Mouse (Mus musculus): ENCODE measurements around the gene Zglp1. TPM values are rescaled to one million over a fixed set of nuclear protein-coding genes. Genes with fewer than 3 reads are reported as not detected.
A peak's percentile ranks its signal among the peaks of the same experiment; 100 is the strongest.

Gene Zglp1
- polyA plus RNA-seq, 1 experiment from 2014 or later: not detected

- 16% methylated on average over 15 of the region's 15 CpGs for WGBS (ENCODE audit: insufficient replicate concordance)
- no peak overlapping the region for H3K4me3 ChIP-seq (ENCODE audit: low read depth, low read length)
- H3K4me1 ChIP-seq (ENCODE audit: control insufficient read depth, low read depth, low read length): peaks cover 31% of the 10 kb centered on the region
- peak overlapping the region; percentile 37 for H3K4me2 ChIP-seq (ENCODE audit: low read depth, low read length)
- no peak overlapping the region for H3K27ac ChIP-seq (ENCODE audit: low read length)
- no peaks in the 10 kb centered on the region for H3K36me3 ChIP-seq (ENCODE audit: control insufficient read depth, insufficient read depth)
- no peaks in the 10 kb centered on the region for H3K27me3 ChIP-seq (ENCODE audit: control insufficient read depth, insufficient read depth, low read depth, low read length)
- H3K9me3 ChIP-seq (replicated peaks; ENCODE audit: control insufficient read depth, low read length): no peaks in the 10 kb centered on the region
- ATAC-seq (ENCODE audit: low read depth): no peak; the same call in 1 of the 2 replicates
- H3K9ac ChIP-seq (ENCODE audit: low read depth, low read length): 0 out of 2 replicates have a peak overlapping the region, but pooled peaks have one; percentile 3
Measured at GRCm38 (mm10) chr9:21100447-21101161, 33.7 kb upstream of the Zglp1 start.

- Histone ChIP-seq H3K9me3 (replicated peaks; ENCODE audit: control insufficient read depth, low read length) (no peaks in the 10 kb centered on the region), H3K27me3 (ENCODE audit: control insufficient read depth, insufficient read depth, low read depth, low read length) (no peaks in the 10 kb centered on the region), H3K4me1 (ENCODE audit: control insufficient read depth, low read depth, low read length) (peaks cover 17% of the 10 kb centered on the region), H3K27ac (ENCODE audit: low read length) (no peak overlapping the region), H3K36me3 (ENCODE audit: control insufficient read depth, insufficient read depth) (no peaks in the 10 kb centered on the region), H3K9ac (ENCODE audit: low read depth, low read length) (no peak overlapping the region), H3K4me2 (ENCODE audit: low read depth, low read length) (no peak overlapping the region), H3K4me3 (ENCODE audit: low read depth, low read length) (no peak overlapping the region)
- WGBS (ENCODE audit: insufficient replicate concordance): 43% methylated on average over 8 of the region's 8 CpGs
- ATAC-seq (ENCODE audit: low read depth): peak; percentile 58; the same call in 1 of the 2 replicates
Measured at GRCm38 (mm10) chr9:21097793-21098192, 30.9 kb upstream of the Zglp1 start.

- no peaks in the 10 kb centered on the region for H3K36me3 ChIP-seq (ENCODE audit: control insufficient read depth, insufficient read depth)
- H3K9ac ChIP-seq (ENCODE audit: low read depth, low read length): no peak overlapping the region
- H3K4me2 ChIP-seq (ENCODE audit: low read depth, low read length): no peak overlapping the region
- H3K27ac ChIP-seq (ENCODE audit: low read length): no peak overlapping the region
- peaks cover 25% of the 10 kb centered on the region for H3K4me1 ChIP-seq (ENCODE audit: control insufficient read depth, low read depth, low read length)
- H3K27me3 ChIP-seq (ENCODE audit: control insufficient read depth, insufficient read depth, low read depth, low read length): no peaks in the 10 kb centered on the region
- ATAC-seq (ENCODE audit: low read depth): no peak
- no peaks in the 10 kb centered on the region for H3K9me3 ChIP-seq (replicated peaks; ENCODE audit: control insufficient read depth, low read length)
- no peak overlapping the region for H3K4me3 ChIP-seq (ENCODE audit: low read depth, low read length)
- 80% methylated on average over 4 of the region's 4 CpGs for WGBS (ENCODE audit: insufficient replicate concordance)
Measured at GRCm38 (mm10) chr9:21095958-21096357, 29.1 kb upstream of the Zglp1 start.

GRCm38 (mm10) chr9:21093423-21093822, 26.5 kb upstream of the Zglp1 start:
- no peak overlapping the region for H3K27ac ChIP-seq (ENCODE audit: low read length)
- H3K4me2 ChIP-seq (ENCODE audit: low read depth, low read length): no peak overlapping the region
- no peak overlapping the region for H3K9ac ChIP-seq (ENCODE audit: low read depth, low read length)
- peaks cover 14% of the 10 kb centered on the region for H3K36me3 ChIP-seq (ENCODE audit: control insufficient read depth, insufficient read depth)
- WGBS (ENCODE audit: insufficient replicate concordance): 83% methylated on average over 9 of the region's 9 CpGs
- ATAC-seq (ENCODE audit: low read depth): no peak
- no peaks in the 10 kb centered on the region for H3K27me3 ChIP-seq (ENCODE audit: control insufficient read depth, insufficient read depth, low read depth, low read length)
- peaks cover 27% of the 10 kb centered on the region for H3K4me1 ChIP-seq (ENCODE audit: control insufficient read depth, low read depth, low read length)
- no peak overlapping the region for H3K4me3 ChIP-seq (ENCODE audit: low read depth, low read length)
- no peaks in the 10 kb centered on the region for H3K9me3 ChIP-seq (replicated peaks; ENCODE audit: control insufficient read depth, low read length)

GRCm38 (mm10) chr9:21091707-21092320, 24.9 kb upstream of the Zglp1 start, which contains the start of the genes Gm38431 and Raver1:
Gene Gm38431, minus strand, starts transcription at chr9:21091997.
Gene Raver1, minus strand, starts transcription at chr9:21092008.
- Histone ChIP-seq H3K9ac (ENCODE audit: low read depth, low read length) (peak within 1 kb of the TSS; percentile 84), H3K27me3 (ENCODE audit: control insufficient read depth, insufficient read depth, low read depth, low read length) (no peaks in the 10 kb centered on the region), H3K4me3 (ENCODE audit: low read depth, low read length) (peak within 1 kb of the TSS; percentile 82), H3K9me3 (replicated peaks; ENCODE audit: control insufficient read depth, low read length) (no peaks in the 10 kb centered on the region), H3K4me1 (ENCODE audit: control insufficient read depth, low read depth, low read length) (peaks cover 18% of the 10 kb centered on the region), H3K27ac (ENCODE audit: low read length) (peak within 1 kb of the TSS; percentile 87), H3K36me3 (ENCODE audit: control insufficient read depth, insufficient read depth) (peaks cover 28% of the 10 kb centered on the region), H3K4me2 (ENCODE audit: low read depth, low read length) (peak within 1 kb of the TSS; percentile 80)
- ATAC-seq (ENCODE audit: low read depth): peak; percentile 100
- whole genome bisulfite sequencing (ENCODE audit: insufficient replicate concordance): under 1% methylated on average over 54 of the region's 54 CpGs

- Histone ChIP-seq H3K4me3 (ENCODE audit: low read depth, low read length) (peak overlapping the region; percentile 82), H3K27ac (ENCODE audit: low read length) (peak overlapping the region; percentile 87), H3K4me2 (ENCODE audit: low read depth, low read length) (peak overlapping the region; percentile 76), H3K4me1 (ENCODE audit: control insufficient read depth, low read depth, low read length) (peaks cover 18% of the 10 kb centered on the region), H3K27me3 (ENCODE audit: control insufficient read depth, insufficient read depth, low read depth, low read length) (no peaks in the 10 kb centered on the region), H3K9me3 (replicated peaks; ENCODE audit: control insufficient read depth, low read length) (no peaks in the 10 kb centered on the region), H3K9ac (ENCODE audit: low read depth, low read length) (peak overlapping the region; percentile 84), H3K36me3 (ENCODE audit: control insufficient read depth, insufficient read depth) (peaks cover 34% of the 10 kb centered on the region)
- under 1% methylated on average over 24 of the region's 24 CpGs for WGBS (ENCODE audit: insufficient replicate concordance)
- 0 out of 2 replicates have a peak, but pooled peaks have one; percentile 0 for ATAC-seq (ENCODE audit: low read depth)
Measured at GRCm38 (mm10) chr9:21090972-21091706, 24.2 kb upstream of the Zglp1 start.

- peak overlapping the region; percentile 84 for H3K9ac ChIP-seq (ENCODE audit: low read depth, low read length)
- ATAC-seq (ENCODE audit: low read depth): no peak
- no peaks in the 10 kb centered on the region for H3K27me3 ChIP-seq (ENCODE audit: control insufficient read depth, insufficient read depth, low read depth, low read length)
- H3K4me2 ChIP-seq (ENCODE audit: low read depth, low read length): peak overlapping the region; percentile 76
- peaks cover 40% of the 10 kb centered on the region for H3K36me3 ChIP-seq (ENCODE audit: control insufficient read depth, insufficient read depth)
- H3K27ac ChIP-seq (ENCODE audit: low read length): peak overlapping the region; percentile 12; the same call in 1 of the 2 replicates
- 73% methylated on average over 1 of the region's 1 CpGs for WGBS (ENCODE audit: insufficient replicate concordance)
- peaks cover 18% of the 10 kb centered on the region for H3K4me1 ChIP-seq (ENCODE audit: control insufficient read depth, low read depth, low read length)
- no peaks in the 10 kb centered on the region for H3K9me3 ChIP-seq (replicated peaks; ENCODE audit: control insufficient read depth, low read length)
- peak overlapping the region; percentile 82 for H3K4me3 ChIP-seq (ENCODE audit: low read depth, low read length)
Measured at GRCm38 (mm10) chr9:21090537-21090936, 23.6 kb upstream of the Zglp1 start.

- Histone ChIP-seq H3K27ac (ENCODE audit: low read length) (no peak overlapping the region), H3K4me2 (ENCODE audit: low read depth, low read length) (no peak overlapping the region), H3K27me3 (ENCODE audit: control insufficient read depth, insufficient read depth, low read depth, low read length) (no peaks in the 10 kb centered on the region), H3K4me1 (ENCODE audit: control insufficient read depth, low read depth, low read length) (peaks cover 10% of the 10 kb centered on the region), H3K9ac (ENCODE audit: low read depth, low read length) (no peak overlapping the region), H3K9me3 (replicated peaks; ENCODE audit: control insufficient read depth, low read length) (no peaks in the 10 kb centered on the region), H3K36me3 (ENCODE audit: control insufficient read depth, insufficient read depth) (peaks cover 81% of the 10 kb centered on the region), H3K4me3 (ENCODE audit: low read depth, low read length) (no peak overlapping the region)
- WGBS (ENCODE audit: insufficient replicate concordance): 26% methylated on average over 3 of the region's 3 CpGs
- ATAC-seq (ENCODE audit: low read depth): peak; percentile 66
Measured at GRCm38 (mm10) chr9:21083324-21083723, 16.4 kb upstream of the Zglp1 start.
